Mouse (Mus musculus) CD8-positive naive resting alpha-beta T cell, adult 57 days (primary cell): Measurements from ENCODE around the gene Sult2a8. TPM values are rescaled to one million over a fixed set of nuclear protein-coding genes. Genes with fewer than 3 reads are reported as not detected.

Experiments
- total RNA-seq: library from RNA; stranded (reverse); gene quantifications from one replicate; pipeline ENCODE4 v1.2.4, GENCODE M21; 2023

The Sult2a8 gene
- total RNA-seq = not detected

GRCm38 (mm10) chr7:14446534-14446933, at the start of gene Sult2a8:
Gene Sult2a8, minus strand, starts transcription at chr7:14446769.

GRCm38 (mm10) chr7:14494130-14494529, 47.6 kb upstream of the Sult2a8 start, which contains the start of gene Sult2a7:
Gene Sult2a7, minus strand, starts transcription at chr7:14494230.

Other genes with a start within 250 kb of the Sult2a8 start
- not detected for gene Sult2a6, start 191.9 kb downstream of the Sult2a8 start, total RNA-seq
- gene Obox8, start 113.2 kb downstream of the Sult2a8 start, total RNA-seq = not detected
- not detected for gene Sult2a7, start 47.5 kb upstream of the Sult2a8 start, total RNA-seq
- not detected for gene Vmn1r90, start 116.7 kb upstream of the Sult2a8 start, total RNA-seq
- not detected for gene Obox7, start 212.7 kb upstream of the Sult2a8 start, total RNA-seq